Mouse (Mus musculus) brain, adult 2 months (tissue): ENCODE measurements around the gene Wdr76.
A peak's percentile ranks its signal among the peaks of the same experiment; 100 is the strongest.
"Not testable (repeated sequence)": the region's sequence is repeated elsewhere in the genome, so short reads cannot be mapped to it uniquely, and the experiment has no call there.

Source experiments
- DNase-seq: peaks from one replicate; pipeline ENCODE4 v3.0.0; 2011; ENCODE audit warnings: low read depth, low spot score

Gene Wdr76

DNA sequence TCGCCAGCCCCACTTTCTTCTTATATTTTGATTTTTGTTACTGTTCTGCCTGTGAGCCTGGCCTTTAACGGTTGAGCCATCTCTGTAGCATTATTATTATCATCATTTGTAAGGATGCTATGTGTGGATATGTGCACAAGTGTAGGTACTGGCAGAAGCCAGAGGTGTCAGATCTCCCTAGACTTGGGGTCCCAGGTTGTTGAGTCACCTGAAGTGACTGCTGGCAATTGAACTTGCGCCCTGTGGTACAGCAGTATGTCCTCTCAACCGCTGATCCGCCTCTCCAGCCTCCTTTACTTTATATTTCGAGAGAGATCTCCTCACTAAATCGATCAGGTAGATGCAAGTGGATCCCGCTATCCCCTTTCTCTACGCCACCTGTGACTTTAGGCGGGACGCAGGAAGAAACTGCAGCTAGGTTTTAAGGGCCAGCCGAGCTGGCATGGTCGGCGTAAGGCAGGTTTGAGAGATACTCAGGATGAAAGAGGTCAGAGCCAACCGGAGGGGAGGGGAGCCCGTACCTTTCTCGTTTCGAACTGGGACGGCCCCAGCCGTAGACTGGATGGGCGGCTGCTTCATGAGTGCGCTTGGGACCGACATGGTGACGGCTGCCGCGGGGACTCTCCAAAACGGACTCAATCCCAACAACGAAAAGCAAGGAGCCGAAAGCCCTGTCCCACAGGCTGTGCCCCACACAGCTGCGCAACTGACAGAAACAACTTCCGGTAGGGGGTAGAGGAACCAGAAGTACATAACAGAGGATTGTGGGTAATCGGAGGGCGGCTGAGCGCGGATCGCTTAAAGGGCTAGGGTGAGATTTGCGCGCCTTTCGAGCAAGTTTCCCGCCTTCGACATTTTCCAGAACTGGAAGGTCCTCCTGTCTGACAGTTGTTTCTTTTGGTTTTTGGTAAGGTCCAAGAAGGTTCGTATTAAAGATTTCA is at the start of gene Wdr76, which contains the start of gene Mfap1a:
Gene Wdr76 (plus strand): TSS at position 782 of the 941 bp plus-strand sequence.
Gene Mfap1a (minus strand): TSS at position 724 of the 941 bp plus-strand sequence.
- DNase-seq, result peak; percentile 96

- no peak for DNase-seq
These were observed 46.5 kb upstream of the Wdr76 start for GRCm38 (mm10) chr2:121460071-121460470.

GRCm38 (mm10) chr2:121468982-121469381 is 37.5 kb upstream of the Wdr76 start:
- not testable (repeated sequence) for DNase-seq

- DNase-seq, result not testable (repeated sequence)
These were observed 33.7 kb upstream of the Wdr76 start for GRCm38 (mm10) chr2:121472783-121473182.

DNA sequence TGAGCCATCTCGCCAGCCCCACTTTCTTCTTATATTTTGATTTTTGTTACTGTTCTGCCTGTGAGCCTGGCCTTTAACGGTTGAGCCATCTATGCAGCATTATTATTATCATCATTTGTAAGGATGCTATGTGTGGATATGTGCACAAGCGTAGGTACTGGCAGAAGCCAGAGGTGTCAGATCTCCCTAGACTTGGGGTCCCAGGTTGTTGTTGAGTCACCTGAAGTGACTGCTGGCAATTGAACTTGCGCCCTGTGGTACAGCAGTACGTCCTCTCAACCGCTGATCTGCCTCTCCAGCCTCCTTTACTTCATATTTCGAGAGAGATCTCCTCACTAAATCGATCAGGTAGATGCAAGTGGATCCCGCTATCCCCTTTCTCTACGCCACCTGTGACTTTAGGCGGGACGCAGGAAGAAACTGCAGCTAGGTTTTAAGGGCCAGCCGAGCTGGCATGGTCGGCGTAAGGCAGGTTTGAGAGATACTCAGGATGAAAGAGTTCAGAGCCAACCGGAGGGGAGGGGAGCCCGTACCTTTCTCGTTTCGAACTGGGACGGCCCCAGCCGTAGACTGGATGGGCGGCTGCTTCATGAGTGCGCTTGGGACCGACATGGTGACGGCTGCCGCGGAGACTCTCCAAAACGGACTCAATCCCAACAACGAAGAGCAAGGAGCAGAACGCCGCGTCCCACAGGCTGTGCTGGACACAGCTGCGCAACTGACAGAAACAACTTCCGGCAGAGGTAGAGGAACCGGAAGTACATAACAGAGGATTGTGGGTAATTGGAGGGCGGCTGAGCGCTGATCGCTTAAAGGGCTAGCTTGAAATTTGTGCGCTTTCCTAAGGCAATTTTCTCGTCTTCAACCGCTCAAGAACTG is 33.0 kb upstream of the Wdr76 start, which contains the start of gene Mfap1b:
Gene Mfap1b (minus strand): TSS at position 767 of the 879 bp plus-strand sequence.
- DNase-seq, result peak; percentile 97

- no peak for DNase-seq
These were observed 32.4 kb upstream of the Wdr76 start for GRCm38 (mm10) chr2:121474180-121474535.

GRCm38 (mm10) chr2:121475306-121475705 is 31.2 kb upstream of the Wdr76 start:
- not testable (repeated sequence) for DNase-seq

DNA sequence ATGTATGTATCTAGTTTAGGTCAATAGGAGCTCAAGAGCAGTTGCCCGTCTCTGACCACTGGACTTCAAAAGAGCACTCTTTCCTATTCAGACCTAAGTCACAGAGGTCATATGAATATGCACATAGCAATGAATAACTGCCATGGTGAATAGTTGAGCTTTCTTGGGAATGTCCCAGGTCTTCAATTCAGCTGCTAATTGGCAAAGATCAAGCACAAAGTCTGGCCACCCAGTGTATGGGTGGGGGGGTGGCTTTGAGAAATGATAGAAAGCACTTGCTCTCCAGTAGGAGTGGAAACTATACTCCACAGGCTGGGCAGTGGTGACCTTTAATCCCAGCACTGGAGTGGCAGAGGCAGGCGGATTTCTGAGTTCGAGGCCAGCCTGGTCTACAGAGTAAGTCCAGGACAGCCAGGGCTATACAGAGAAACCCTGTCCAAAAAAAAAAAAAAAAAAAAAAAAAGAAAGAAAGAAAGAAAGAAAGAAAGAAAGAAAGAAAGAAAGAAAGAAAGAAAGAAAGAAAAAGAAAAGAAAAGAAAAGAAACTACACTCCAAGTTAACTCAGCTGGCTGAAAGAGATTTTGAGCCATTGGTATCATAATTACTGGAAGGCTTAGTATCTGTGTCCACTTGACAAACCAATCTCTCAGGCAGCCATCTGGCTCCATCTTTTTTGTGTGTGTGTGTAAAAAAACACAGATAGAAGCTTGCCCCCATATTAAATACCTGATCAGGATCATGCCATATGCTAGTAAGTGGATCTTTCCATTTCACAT is 28.8 kb upstream of the Wdr76 start:
- DNase-seq, result no peak

GRCm38 (mm10) chr2:121480498-121480897 is 26.0 kb upstream of the Wdr76 start:
- no peak for DNase-seq

DNA sequence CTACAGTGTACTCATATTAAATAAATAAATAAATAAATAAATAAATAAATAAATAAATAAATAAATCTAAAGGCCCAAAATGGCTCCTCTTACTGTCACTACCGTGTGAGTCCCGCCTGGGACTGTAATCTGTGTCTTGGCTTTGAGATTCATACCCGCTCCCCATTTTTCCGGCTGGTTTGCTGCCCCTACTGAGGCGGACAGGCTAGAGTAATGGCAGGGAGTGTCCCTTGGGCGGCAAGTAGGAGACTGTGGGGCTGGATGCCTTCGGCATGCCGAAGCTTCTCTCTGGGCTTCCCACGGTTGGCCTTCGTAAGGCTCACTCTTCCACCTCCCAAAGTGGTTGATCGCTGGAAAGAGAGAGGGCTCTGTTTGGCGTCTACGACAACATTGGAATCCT is 25.6 kb upstream of the Wdr76 start:
- not testable (repeated sequence) for DNase-seq

DNA sequence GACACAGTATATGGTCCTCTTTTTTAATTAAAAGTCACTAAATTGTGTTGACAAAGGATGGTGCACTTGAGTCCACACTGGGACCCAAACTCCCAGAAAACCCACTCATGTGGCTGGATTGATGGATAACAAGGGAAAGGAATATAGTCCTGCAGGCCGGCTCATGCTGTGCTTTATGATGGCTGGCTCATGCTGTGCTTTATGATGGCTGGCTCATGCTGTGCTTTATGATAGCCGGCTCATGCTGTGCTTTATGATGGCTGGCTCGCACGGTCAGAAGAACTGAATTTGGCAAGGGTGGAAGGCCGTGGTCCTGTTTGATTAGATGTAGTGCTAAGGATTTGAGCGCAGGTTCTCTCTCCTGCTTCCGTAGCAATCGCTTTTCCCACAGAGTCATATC is 22.9 kb upstream of the Wdr76 start:
- no peak for DNase-seq

DNA sequence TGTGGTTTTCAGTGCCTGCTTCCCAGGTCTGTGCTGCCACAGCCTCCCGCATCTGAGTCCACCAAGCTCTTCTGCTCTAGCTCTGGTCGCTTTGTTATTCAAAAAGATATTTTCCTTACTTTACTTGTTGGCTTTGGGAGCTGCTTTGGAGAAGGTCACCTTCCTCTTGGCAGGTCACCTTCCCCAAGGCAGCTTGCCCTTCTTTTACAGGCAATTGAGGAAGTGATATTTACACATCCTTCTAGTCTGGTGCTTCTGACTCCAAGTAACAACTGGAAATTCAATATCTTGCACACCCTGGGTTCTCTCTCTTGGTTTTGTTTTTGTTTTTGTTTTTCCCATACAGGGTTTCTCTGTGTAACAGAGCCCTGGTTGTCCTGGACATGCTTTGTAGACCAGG is 22.1 kb upstream of the Wdr76 start:
- not testable (repeated sequence) for DNase-seq

GRCm38 (mm10) chr2:121501550-121501949 is 5.0 kb upstream of the Wdr76 start:
- not testable (repeated sequence) for DNase-seq

GRCm38 (mm10) chr2:121507173-121507950 is 839 bp downstream of the Wdr76 start:
- no peak for DNase-seq

GRCm38 (mm10) chr2:121507951-121508330 is 1.4 kb downstream of the Wdr76 start:
- no peak for DNase-seq

- peak; percentile 72 for DNase-seq
These were observed 3.1 kb downstream of the Wdr76 start for GRCm38 (mm10) chr2:121509584-121509983.

GRCm38 (mm10) chr2:121511401-121511800 is 4.9 kb downstream of the Wdr76 start:
- no peak for DNase-seq

DNA sequence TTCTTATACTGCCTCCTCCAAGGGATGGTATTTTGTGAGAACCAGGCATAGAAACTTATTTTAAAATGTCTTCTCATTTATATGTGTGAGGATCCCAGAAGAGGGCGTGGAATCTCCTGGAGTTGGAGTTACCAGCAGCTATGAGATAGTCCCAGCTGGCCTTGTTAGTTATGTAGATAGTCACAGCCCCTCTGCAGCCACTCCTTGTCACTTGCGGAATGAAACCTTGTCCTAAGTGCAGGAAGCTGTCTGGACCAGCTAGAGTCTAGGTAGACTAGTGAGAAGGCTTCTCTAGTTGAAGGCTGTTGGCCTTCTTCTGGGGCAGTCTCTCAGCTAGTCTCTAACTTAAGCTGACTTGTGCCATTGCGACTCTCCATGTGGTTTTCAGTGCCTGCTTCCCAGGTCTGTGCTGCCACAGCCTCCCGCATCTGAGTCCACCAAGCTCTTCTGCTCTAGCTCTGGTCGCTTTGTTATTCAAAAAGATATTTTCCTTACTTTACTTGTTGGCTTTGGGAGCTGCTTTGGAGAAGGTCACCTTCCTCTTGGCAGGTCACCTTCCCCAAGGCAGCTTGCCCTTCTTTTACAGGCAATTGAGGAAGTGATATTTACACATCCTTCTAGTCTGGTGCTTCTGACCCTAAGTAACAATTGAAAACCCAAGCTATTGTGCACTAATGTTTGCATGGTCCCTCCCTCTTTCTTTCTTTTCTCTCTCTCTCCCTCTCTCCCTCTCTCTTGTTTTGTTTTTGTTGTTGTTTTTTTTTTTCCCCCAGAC is 6.7 kb downstream of the Wdr76 start:
- DNase-seq, result not testable (repeated sequence)

DNA sequence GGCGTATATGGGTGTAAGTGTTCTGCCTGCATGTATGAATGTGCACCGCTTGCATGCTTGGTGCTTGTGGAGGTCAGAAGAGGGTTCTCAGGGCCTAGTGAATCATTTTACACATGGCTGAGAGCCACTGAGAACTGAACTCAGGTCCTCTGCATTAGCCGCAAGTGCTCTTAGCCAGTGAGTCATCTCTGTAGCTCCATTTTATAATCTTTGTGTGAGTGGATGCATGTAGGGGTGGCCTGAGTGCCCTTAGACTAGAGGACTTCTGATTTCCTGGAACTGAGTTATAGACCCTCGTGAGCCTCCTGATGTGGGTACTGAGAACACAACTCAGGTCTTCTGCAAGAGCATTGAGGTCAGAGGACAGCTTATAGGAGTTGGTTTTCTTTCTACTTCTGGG is 7.7 kb downstream of the Wdr76 start:
- DNase-seq, result no peak

- DNase-seq, result no peak
These were observed 11.6 kb downstream of the Wdr76 start for GRCm38 (mm10) chr2:121518106-121518505.
